In genomic region chr1:34767851-34768250, GRCm38 (mm10) we compare ENCODE assay signal across 20 mouse cellular contexts.
"Had no signal": no experiment of that assay in that cellular context is flagged by ENCODE, and none has a peak within 500 bp of the region (broad histone marks: within the 10 kb centered on the region; RNA-seq: fewer than 3 reads in every experiment).

No protein-coding gene starts in this region.

- H3K27me3 ChIP-seq: limb, embryonic 12.5 days; limb, embryonic 15.5 days; midbrain, embryonic 13.5 days; neural tube, embryonic 13.5 days had no signal

- H3K4me3 ChIP-seq: limb, embryonic 12.5 days; limb, embryonic 15.5 days; midbrain, embryonic 10.5 days; midbrain, embryonic 13.5 days; myocyte; neural tube, embryonic 13.5 days had no signal

- H3K27ac ChIP-seq: limb, embryonic 12.5 days; limb, embryonic 15.5 days; liver, embryonic 14.5 days; macrophage; midbrain, embryonic 10.5 days; midbrain, embryonic 13.5 days; neural tube, embryonic 13.5 days; stomach, postnatal 0 days had no signal

- DNase-seq: kidney, adult 18-20 months; kidney, adult 9 months; kidney, postnatal 14 days; kidney, postnatal 4 days; left cerebral cortex, postnatal 4 days; liver, postnatal 0 days; lung, embryonic 14.5 days; right cerebral cortex, postnatal 14 days; right cerebral cortex, postnatal 4 days; thymus, adult 18-20 months; thymus, postnatal 36 days had no signal

- H3K4me1 ChIP-seq: limb, embryonic 12.5 days; limb, embryonic 15.5 days; midbrain, embryonic 10.5 days had no signal

- H3K9me3 ChIP-seq: limb, embryonic 12.5 days; limb, embryonic 15.5 days; midbrain, embryonic 10.5 days; midbrain, embryonic 13.5 days; neural tube, embryonic 13.5 days had no signal

- H3K36me3 ChIP-seq: limb, embryonic 12.5 days; limb, embryonic 15.5 days; midbrain, embryonic 10.5 days; midbrain, embryonic 13.5 days; neural tube, embryonic 13.5 days had no signal
